Mouse (Mus musculus) CH12.LX (cell line): Measurements from ENCODE around the gene Esrrb. TPM values are rescaled to one million over a fixed set of nuclear protein-coding genes. Genes with fewer than 3 reads are reported as not detected.

Experiments used
- DNase-seq: peaks from one replicate; pipeline ENCODE4 v3.0.0-alpha.2; 2013; ENCODE audit errors: extremely low read depth
- H3K27ac ChIP-seq: 2 replicates; pipeline ENCODE4 v1.5.1; 2012; ENCODE audit warnings: low read depth, mild to moderate bottlenecking, control low read depth, moderate library complexity; ENCODE audit not compliant: insufficient read depth
- H3K27me3 ChIP-seq: replicated peaks from 2 replicates; pipeline ENCODE3; 2012; ENCODE audit warnings: inconsistent platforms
- H3K36me3 ChIP-seq, 2 experiments: replicated peaks in 1 of 2; 2 replicates each; pipeline versions ENCODE3 to v1.6.1; 2012; ENCODE audit warnings: inconsistent platforms in 1 of 2, low read length in 1 of 2, mild to moderate bottlenecking in 1 of 2, mixed read lengths in 1 of 2, moderate library complexity in 1 of 2; ENCODE audit not compliant: control insufficient read depth in 1 of 2, insufficient read depth in 1 of 2
- H3K4me1 ChIP-seq, 2 experiments: 2 replicates each; pipeline ENCODE4 v1.6.1; 2012; ENCODE audit warnings: inconsistent platforms in 1 of 2, moderate library complexity in 1 of 2; ENCODE audit not compliant: insufficient read depth in 2 of 2, control insufficient read depth in 1 of 2
- H3K4me2 ChIP-seq: 2 replicates; pipeline ENCODE4 v1.6.1; 2012; ENCODE audit warnings: low read depth, mild to moderate bottlenecking, control low read depth; ENCODE audit not compliant: poor library complexity, insufficient read depth, severe bottlenecking
- H3K4me3 ChIP-seq, 3 experiments: fragments of 150-350 bp in 1 of 3; sonication (generic) in 1 of 3; replicated peaks in 1 of 3; 2 replicates each; pipeline versions ENCODE3 to v1.5.1; 2011 to 2012; ENCODE audit warnings: low read depth in 2 of 3, low read length in 2 of 3, mild to moderate bottlenecking in 2 of 3, moderate library complexity in 2 of 3, control low read depth in 1 of 3, improper control_type of control experiment in 1 of 3, inconsistent platforms in 1 of 3, mixed read lengths in 1 of 3; ENCODE audit not compliant: poor library complexity in 1 of 3
- H3K79me2 ChIP-seq: replicated peaks from 2 replicates; pipeline ENCODE4 v1.6.1; 2012; ENCODE audit warnings: mild to moderate bottlenecking, moderate library complexity; ENCODE audit not compliant: control insufficient read depth, poor library complexity, insufficient read depth, severe bottlenecking; ENCODE audit errors: extremely low read depth
- H3K9ac ChIP-seq: 2 replicates; pipeline ENCODE4 v1.6.1; 2012; ENCODE audit warnings: low read depth, mild to moderate bottlenecking, control low read depth, moderate library complexity; ENCODE audit not compliant: insufficient read depth
- H3K9me3 ChIP-seq: replicated peaks from 2 replicates; pipeline ENCODE3; 2012; ENCODE audit warnings: low read length, inconsistent platforms, mixed read lengths
- E2F4 ChIP-seq: IDR thresholded peaks from 2 replicates; pipeline ENCODE4 v1.6.1; 2011; ENCODE audit warnings: low read depth, low read length, improper control_type of control experiment; ENCODE audit not compliant: insufficient replicate concordance
- ELF1 ChIP-seq: IDR thresholded peaks from 2 replicates; pipeline ENCODE4 v1.6.1; 2014; ENCODE audit warnings: low read depth, mild to moderate bottlenecking, inconsistent platforms, low read length, improper control_type of control experiment
- JUN ChIP-seq: IDR thresholded peaks from 2 replicates; pipeline ENCODE4 v1.6.1; 2011; ENCODE audit warnings: low read depth, mild to moderate bottlenecking, low read length, improper control_type of control experiment, moderate library complexity; ENCODE audit not compliant: insufficient read depth
- MYC ChIP-seq: IDR thresholded peaks from 2 replicates; pipeline ENCODE4 v1.6.1; 2011; ENCODE audit warnings: low read depth, mild to moderate bottlenecking, improper control_type of control experiment, low read length
- dilution Hi-C: fragments of 300-500 bp; cut with MboI; formaldehyde crosslinking; loops from 2 replicates; pipeline ENCODE4 v1.14.3; 2020; ENCODE audit warnings: low sequenced_read_pairs; ENCODE audit not compliant: extremely low pct_unique_long_range_greater_than_20kb, extremely low pct_ligation_motif_present
- in situ Hi-C: fragments of 300-500 bp; cut with MboI; formaldehyde crosslinking; loops from 3 replicates; pipeline ENCODE4 v1.14.3; 2019; ENCODE audit warnings: low sequenced_read_pairs, low pct_ligation_motif_present, low pct_unique_long_range_greater_than_20kb, mixed read lengths
- polyA plus RNA-seq: library from polyadenylated mRNA; unstranded; fragments of >175 nt; gene quantifications from 2 replicates; pipeline ENCODE4 v1.2.1, GENCODE M21; 2012; ENCODE audit warnings: low read depth; ENCODE audit not compliant: insufficient read length
- total RNA-seq, 2 experiments: library from RNA; depleted of rRNA; stranded (reverse); fragments of 300-350 nt in 1 of 2; fragments of >200 nt in 1 of 2; gene quantifications; 2 replicates each; pipeline ENCODE4 v1.2.3; 2012 to 2014

Esrrb gene
- total and polyA plus RNA-seq, 3 experiments = not detected

GRCm38 (mm10) chr12:86565996-86566395 is 205.1 kb downstream of the Esrrb start:
- in situ Hi-C loops = no loop called here

More at GRCm38 (mm10) chr12:86565996-86566395, 205.1 kb downstream of the Esrrb start:
- no peak overlapping the region for H3K27ac ChIP-seq
- TF ChIP-seq JUN = no peak
- no peak for TF ChIP-seq MYC
- TF ChIP-seq E2F4 = no peak
- TF ChIP-seq ELF1 = no peak
- H3K9ac ChIP-seq = no peak overlapping the region
- no peaks in the 10 kb centered on the region for H3K36me3 ChIP-seq
- H3K9me3 ChIP-seq = no peaks in the 10 kb centered on the region
- H3K4me1 ChIP-seq = no peaks in the 10 kb centered on the region
- H3K4me3 ChIP-seq = no peak overlapping the region
- dilution Hi-C loops = no loop called here
- peaks cover 81% of the 10 kb centered on the region for H3K27me3 ChIP-seq
- DNase-seq = no peak
- no peak overlapping the region for H3K4me2 ChIP-seq
- H3K79me2 ChIP-seq = no peaks in the 10 kb centered on the region

Other genes with a start within 250 kb of the Esrrb start
- gene Gpatch2l, start 119.3 kb upstream of the Esrrb start, total RNA-seq (2012; rRNA removed) = 7.8 and 8.5 TPM in 2 replicates
- 5.2 and 5.5 TPM in 2 replicates for gene Gpatch2l, start 119.3 kb upstream of the Esrrb start, total RNA-seq (2014; rRNA removed)
- gene Gpatch2l, start 119.3 kb upstream of the Esrrb start, polyA plus RNA-seq = 8.0 and 8.9 TPM in 2 replicates